Mouse (Mus musculus): ENCODE data around the gene Chd9. TPM values are rescaled to one million over a fixed set of nuclear protein-coding genes. Genes with fewer than 3 reads are reported as not detected.

Chd9 gene
- total RNA-seq, 2 experiments from 2014 or later, result 68.7 to 93.5 TPM

- DNase-seq, result no peak
Measured at GRCm38 (mm10) chr8:91081911-91082310, 253.8 kb downstream of the Chd9 start.

- DNase-seq, result no peak
Measured at GRCm38 (mm10) chr8:91082428-91082827, 254.3 kb downstream of the Chd9 start.

DNA sequence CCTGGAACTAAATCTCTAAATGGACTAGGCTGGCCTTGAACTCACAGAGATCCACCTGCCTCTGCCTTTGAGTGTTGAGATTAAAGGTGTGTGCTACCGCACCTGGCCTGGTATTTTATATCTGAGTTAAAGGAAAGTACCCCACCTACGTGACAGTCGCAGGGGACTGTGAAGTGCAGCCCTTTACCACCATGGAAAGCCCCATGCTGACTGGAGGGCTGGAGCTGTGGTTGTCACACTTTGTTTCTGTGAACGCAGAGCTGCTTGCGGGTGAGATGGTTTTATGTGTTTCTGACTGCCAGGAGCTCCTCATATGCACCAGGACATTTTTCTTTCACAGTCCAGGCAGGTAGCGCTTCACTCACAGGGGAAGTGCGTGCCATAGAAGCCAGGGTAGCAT lies 260.3 kb downstream of the Chd9 start:
- DNase-seq, result no peak

- DNase-seq, result no peak
Measured at GRCm38 (mm10) chr8:91089601-91090000, 261.4 kb downstream of the Chd9 start.

DNA sequence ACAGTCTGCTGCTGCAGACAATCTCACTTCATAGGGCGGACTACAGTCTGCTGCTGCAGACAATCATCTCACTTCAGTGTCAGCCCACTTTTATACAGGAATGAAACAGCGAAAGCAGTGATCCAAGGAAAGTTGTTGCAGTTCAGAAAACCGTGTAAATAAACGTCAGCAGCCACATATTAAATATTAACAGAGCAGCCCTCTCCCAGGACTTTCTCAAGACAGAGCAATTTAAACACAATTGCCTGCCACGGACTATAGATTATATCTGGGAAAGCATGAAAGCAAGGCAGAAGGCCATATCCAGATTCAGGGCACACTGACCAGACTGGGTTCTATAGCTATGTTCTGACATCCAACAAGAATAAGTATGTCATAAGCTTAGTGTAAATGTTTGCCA lies 266.0 kb downstream of the Chd9 start:
- DNase-seq, result no peak

DNA sequence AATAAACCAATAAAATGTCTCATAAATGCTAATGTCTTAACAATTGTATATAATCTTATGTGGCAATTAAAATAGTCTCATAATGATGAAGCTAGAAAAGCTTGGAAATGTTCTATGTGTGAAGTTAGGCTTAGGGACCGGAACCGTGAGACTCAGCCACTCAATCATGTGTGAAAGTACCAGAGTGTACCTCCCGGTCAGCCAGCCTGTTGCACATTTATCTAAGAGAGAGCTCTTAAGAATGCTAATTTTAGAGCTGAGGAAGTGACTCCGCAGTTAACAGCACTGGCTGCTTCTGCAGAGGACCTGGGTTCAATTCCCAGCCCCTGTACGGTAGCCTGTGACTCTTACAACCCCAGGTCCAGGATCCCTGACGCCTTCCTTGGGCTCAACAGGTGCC lies 270.0 kb downstream of the Chd9 start:
- DNase-seq, result no peak

Small RNA genes within 50 kb of the gene (microRNA-seq; reads per million reads assigned to microRNA genes)
- gene Gm44382, result not detected

Other genes starting within 250 kb of the Chd9 start
- not detected for gene Gm19935, start 11.0 kb upstream of the Chd9 start, total RNA-seq (2021)
- 10 to 100 TPM; 35.1 to 50.1 TPM for gene Rbl2, start 241.7 kb downstream of the Chd9 start, total RNA-seq (2021)